Mouse (Mus musculus): ENCODE measurements at regions not wholly inside any gene's neighbourhood (a gene's known extent, or its start where the extent isn't known, plus 50 kb on each side); places are given as distances from the start of the nearest gene placed in this dataset.

GRCm38 (mm10) chr6:94957172-94957668, 159.8 kb upstream of the Kbtbd8 start:
- DNase-seq (ENCODE audit: low read depth) = no peak

GRCm38 (mm10) chr6:94954580-94954979, 162.5 kb upstream of the Kbtbd8 start:
- DNase-seq (ENCODE audit: low read depth) = peak; percentile 3

GRCm38 (mm10) chr6:94953658-94954057, 163.4 kb upstream of the Kbtbd8 start:
- DNase-seq (ENCODE audit: low read depth) = no peak

GRCm38 (mm10) chr6:94951971-94952768, 164.9 kb upstream of the Kbtbd8 start:
- DNase-seq (ENCODE audit: low read depth) = no peak

- DNase-seq (ENCODE audit: low read depth) = no peak
These were observed 166.1 kb upstream of the Kbtbd8 start for GRCm38 (mm10) chr6:94950944-94951343.

- DNase-seq (ENCODE audit: low read depth) = no peak
These were observed 166.7 kb upstream of the Kbtbd8 start for GRCm38 (mm10) chr6:94950319-94950718.

- DNase-seq (ENCODE audit: low read depth) = no peak
These were observed 170.6 kb upstream of the Kbtbd8 start for GRCm38 (mm10) chr6:94946352-94946900.

GRCm38 (mm10) chr6:94945715-94946114, 171.3 kb upstream of the Kbtbd8 start:
- DNase-seq (ENCODE audit: low read depth) = no peak

- DNase-seq (ENCODE audit: low read depth) = no peak
These were observed 172.8 kb upstream of the Kbtbd8 start for GRCm38 (mm10) chr6:94944196-94944595.

GRCm38 (mm10) chr6:94938949-94939348, 178.1 kb upstream of the Kbtbd8 start:
- no peak for DNase-seq (ENCODE audit: low read depth)

- DNase-seq (ENCODE audit: low read depth) = no peak
These were observed 180.8 kb upstream of the Kbtbd8 start for GRCm38 (mm10) chr6:94936206-94936605.

- no peak for DNase-seq (ENCODE audit: low read depth)
These were observed 181.3 kb upstream of the Kbtbd8 start for GRCm38 (mm10) chr6:94935706-94936105.

- no peak for DNase-seq (ENCODE audit: low read depth)
These were observed 189.2 kb upstream of the Kbtbd8 start for GRCm38 (mm10) chr6:94927811-94928210.

- no peak for DNase-seq (ENCODE audit: low read depth)
These were observed 190.3 kb upstream of the Kbtbd8 start for GRCm38 (mm10) chr6:94926652-94927211.

- DNase-seq (ENCODE audit: low read depth) = no peak
These were observed 191.6 kb upstream of the Kbtbd8 start for GRCm38 (mm10) chr6:94925408-94925807.

GRCm38 (mm10) chr6:94924338-94925039, 192.6 kb upstream of the Kbtbd8 start:
- no peak for DNase-seq (ENCODE audit: low read depth)

- no peak for DNase-seq (ENCODE audit: low read depth)
These were observed 195.3 kb upstream of the Kbtbd8 start for GRCm38 (mm10) chr6:94921741-94922140.

GRCm38 (mm10) chr6:94920770-94921169, 196.3 kb upstream of the Kbtbd8 start:
- DNase-seq (ENCODE audit: low read depth) = no peak

- DNase-seq (ENCODE audit: low read depth) = no peak
These were observed 197.8 kb upstream of the Kbtbd8 start for GRCm38 (mm10) chr6:94919194-94919743.

GRCm38 (mm10) chr6:94915842-94916620, 201.0 kb upstream of the Kbtbd8 start:
- DNase-seq (ENCODE audit: low read depth) = no peak

- no peak for DNase-seq (ENCODE audit: low read depth)
These were observed 205.2 kb upstream of the Kbtbd8 start for GRCm38 (mm10) chr6:94911836-94912235.
